Mouse (Mus musculus): ENCODE measurements at regions not wholly inside any gene's neighbourhood (a gene's known extent, or its start where the extent isn't known, plus 50 kb on each side); places are given as distances from the start of the nearest gene placed in this dataset.

- no peak for DNase-seq
- WGBS: 70% methylated on average over 3 of the region's 3 CpGs
Measured at GRCm38 (mm10) chr9:89479406-89479805, 143.5 kb downstream of the Minar1 start.

GRCm38 (mm10) chr9:89461190-89461589 is 161.7 kb downstream of the Minar1 start:
- no peak overlapping the region for H3K27ac ChIP-seq (ENCODE audit: insufficient read depth, low read length)
- H3K4me3 ChIP-seq (replicated peaks; ENCODE audit: insufficient read depth, low read depth, low read length): no peak overlapping the region
- H3K27me3 ChIP-seq (ENCODE audit: control insufficient read depth, insufficient read depth, low read length): no peaks in the 10 kb centered on the region
- no peaks in the 10 kb centered on the region for H3K4me1 ChIP-seq (ENCODE audit: control insufficient read depth, insufficient read depth, low read length)
- peak; percentile 35 to 53 for DNase-seq
- 35% methylated on average over 5 of the region's 5 CpGs for WGBS
- peak; percentile 77 for TF ChIP-seq CTCF (IDR thresholded peaks at IDR 0.05; ENCODE audit: borderline replicate concordance, insufficient read depth, low read depth, low read length)
- TF ChIP-seq POLR2A (IDR thresholded peaks at IDR 0.05; ENCODE audit: borderline replicate concordance, insufficient read depth, low read length): no peak

More at GRCm38 (mm10) chr9:89479406-89479805, 143.5 kb downstream of the Minar1 start:
- H3K4me1 ChIP-seq (ENCODE audit: control insufficient read depth, insufficient read depth, low read length): no peaks in the 10 kb centered on the region
- TF ChIP-seq POLR2A (IDR thresholded peaks at IDR 0.05; ENCODE audit: borderline replicate concordance, insufficient read depth, low read length) (no peak), CTCF (IDR thresholded peaks at IDR 0.05; ENCODE audit: borderline replicate concordance, insufficient read depth, low read depth, low read length) (no peak)
- H3K4me3 ChIP-seq (replicated peaks; ENCODE audit: insufficient read depth, low read depth, low read length): no peak overlapping the region
- H3K27ac ChIP-seq (ENCODE audit: insufficient read depth, low read length): no peak overlapping the region
- no peaks in the 10 kb centered on the region for H3K27me3 ChIP-seq (ENCODE audit: control insufficient read depth, insufficient read depth, low read length)

GRCm38 (mm10) chr9:89456666-89457065 is 166.3 kb downstream of the Minar1 start:
- Histone ChIP-seq H3K4me3 (replicated peaks; ENCODE audit: insufficient read depth, low read depth, low read length) (no peak overlapping the region), H3K4me1 (ENCODE audit: control insufficient read depth, insufficient read depth, low read length) (no peaks in the 10 kb centered on the region), H3K27ac (ENCODE audit: insufficient read depth, low read length) (no peak overlapping the region), H3K27me3 (ENCODE audit: control insufficient read depth, insufficient read depth, low read length) (no peaks in the 10 kb centered on the region)
- TF ChIP-seq CTCF (IDR thresholded peaks at IDR 0.05; ENCODE audit: borderline replicate concordance, insufficient read depth, low read depth, low read length) (no peak), POLR2A (IDR thresholded peaks at IDR 0.05; ENCODE audit: borderline replicate concordance, insufficient read depth, low read length) (no peak)
- 84% methylated on average over 3 of the region's 3 CpGs for WGBS
- DNase-seq: no peak

GRCm38 (mm10) chr9:89449656-89450055 is 173.3 kb downstream of the Minar1 start:
- H3K27me3 ChIP-seq (ENCODE audit: control insufficient read depth, insufficient read depth, low read length): no peaks in the 10 kb centered on the region
- H3K4me1 ChIP-seq (ENCODE audit: control insufficient read depth, insufficient read depth, low read length): no peaks in the 10 kb centered on the region
- 51% methylated on average over 6 of the region's 6 CpGs for WGBS
- H3K4me3 ChIP-seq (replicated peaks; ENCODE audit: insufficient read depth, low read depth, low read length): no peak overlapping the region
- DNase-seq: no peak
- H3K27ac ChIP-seq (ENCODE audit: insufficient read depth, low read length): no peak overlapping the region
- TF ChIP-seq POLR2A (IDR thresholded peaks at IDR 0.05; ENCODE audit: borderline replicate concordance, insufficient read depth, low read length): no peak
- TF ChIP-seq CTCF (IDR thresholded peaks at IDR 0.05; ENCODE audit: borderline replicate concordance, insufficient read depth, low read depth, low read length): no peak
